Mouse (Mus musculus): ENCODE measurements at regions not wholly inside any gene's neighbourhood (a gene's known extent, or its start where the extent isn't known, plus 50 kb on each side); places are given as distances from the start of the nearest gene placed in this dataset.
A peak's percentile ranks its signal among the peaks of the same experiment; 100 is the strongest.
"Not testable (repeated sequence)": the region's sequence is repeated elsewhere in the genome, so short reads cannot be mapped to it uniquely, and the experiment has no call there.

DNA sequence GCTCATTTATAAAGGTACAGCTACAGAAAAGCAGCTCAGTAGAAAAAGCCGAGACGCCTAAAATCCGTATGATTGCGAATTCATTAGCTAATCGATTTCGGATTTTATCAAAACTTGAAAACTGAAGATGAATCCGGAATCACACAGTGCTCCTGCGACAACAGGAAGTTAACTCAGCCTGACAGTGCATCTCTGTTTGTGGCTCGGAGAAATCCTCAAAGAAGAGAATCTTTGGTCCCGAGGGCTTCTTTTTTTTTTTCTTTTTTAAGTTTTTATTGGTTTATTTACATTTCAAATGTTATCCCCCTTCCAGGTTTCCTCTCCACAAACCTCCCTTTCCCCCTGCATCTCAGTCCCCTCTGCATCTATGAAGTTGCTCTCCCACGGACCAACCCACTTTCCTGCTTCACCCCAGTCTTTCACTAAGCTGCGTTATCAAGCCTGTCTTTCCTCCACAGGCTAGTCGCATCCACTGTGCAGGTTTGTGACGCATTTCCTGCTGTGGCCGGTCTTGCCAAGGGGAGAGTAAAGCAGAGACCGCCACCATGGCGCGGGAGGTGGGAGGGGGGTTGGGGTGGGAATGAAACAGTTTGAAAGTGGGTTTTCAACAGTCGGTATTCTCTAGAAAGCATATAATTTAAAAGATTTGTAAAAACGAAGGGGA is 593.4 kb upstream of the Snrpn start:
- DNase-seq: peak; percentile 28

- DNase-seq: not testable (repeated sequence)
Measured at GRCm38 (mm10) chr7:60728108-60728721, 588.2 kb upstream of the Snrpn start.

Data from layer of hippocampus, adult 9-11 months (tissue).